Mouse (Mus musculus): ENCODE measurements around the gene Nelfcd. TPM values are rescaled to one million over a fixed set of nuclear protein-coding genes. Genes with fewer than 3 reads are reported as not detected.

Gene Nelfcd
- polyA plus RNA-seq, 1 experiment from 2014 or later = 75.2 TPM

GRCm38 (mm10) chr2:174415001-174415730, 438 bp upstream of the Nelfcd start:
- Histone ChIP-seq H3K4me1 (replicated peaks) (peaks cover 45% of the 10 kb centered on the region), H3K9me3 (replicated peaks) (no peaks in the 10 kb centered on the region), H3K27me3 (no peaks in the 10 kb centered on the region; the same call in 1 of the 2 replicates), H3K4me3 (replicated peaks) (peak overlapping the region; percentile 94), H3K36me3 (peaks cover 24% of the 10 kb centered on the region), H3K9ac (no peak overlapping the region), H3K4me2 (peak overlapping the region; percentile 43), H3K27ac (no peak overlapping the region)
- WGBS (ENCODE audit: insufficient replicate concordance) = 33% methylated on average over 18 of the region's 18 CpGs
- no peak for ATAC-seq (ENCODE audit: low read depth)
- DNase-seq = no peak

DNA sequence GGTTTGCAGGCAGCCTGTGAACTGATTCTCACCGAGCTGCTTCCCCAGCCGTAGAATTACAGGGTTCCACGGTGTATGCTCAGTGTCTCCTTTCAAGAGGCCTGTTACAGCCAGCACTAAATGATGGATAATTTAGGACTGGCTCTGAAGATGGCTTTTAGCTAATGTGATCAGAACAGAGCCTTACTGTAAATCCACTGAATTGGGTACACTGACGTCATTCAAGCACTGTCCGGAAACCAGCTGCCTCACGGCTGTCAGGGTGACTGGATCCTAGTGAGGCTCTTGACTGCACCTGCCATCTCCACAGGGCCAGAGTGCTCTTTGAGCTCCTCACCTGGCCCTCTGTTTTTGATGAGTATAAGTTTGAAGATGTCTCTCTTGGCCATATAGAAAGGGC, 5.5 kb downstream of the Nelfcd start:
- H3K4me2 ChIP-seq = no peak overlapping the region
- 81% methylated on average over 6 of the region's 6 CpGs for WGBS (ENCODE audit: insufficient replicate concordance)
- H3K9ac ChIP-seq = no peak overlapping the region
- no peaks in the 10 kb centered on the region for H3K9me3 ChIP-seq (replicated peaks)
- H3K27ac ChIP-seq = no peak overlapping the region
- DNase-seq (no peak), ATAC-seq (ENCODE audit: low read depth) (no peak)
- H3K4me3 ChIP-seq (replicated peaks) = no peak overlapping the region
- H3K4me1 ChIP-seq (replicated peaks) = peaks cover 26% of the 10 kb centered on the region
- no peaks in the 10 kb centered on the region for H3K27me3 ChIP-seq
- H3K36me3 ChIP-seq = peaks cover 83% of the 10 kb centered on the region

DNA sequence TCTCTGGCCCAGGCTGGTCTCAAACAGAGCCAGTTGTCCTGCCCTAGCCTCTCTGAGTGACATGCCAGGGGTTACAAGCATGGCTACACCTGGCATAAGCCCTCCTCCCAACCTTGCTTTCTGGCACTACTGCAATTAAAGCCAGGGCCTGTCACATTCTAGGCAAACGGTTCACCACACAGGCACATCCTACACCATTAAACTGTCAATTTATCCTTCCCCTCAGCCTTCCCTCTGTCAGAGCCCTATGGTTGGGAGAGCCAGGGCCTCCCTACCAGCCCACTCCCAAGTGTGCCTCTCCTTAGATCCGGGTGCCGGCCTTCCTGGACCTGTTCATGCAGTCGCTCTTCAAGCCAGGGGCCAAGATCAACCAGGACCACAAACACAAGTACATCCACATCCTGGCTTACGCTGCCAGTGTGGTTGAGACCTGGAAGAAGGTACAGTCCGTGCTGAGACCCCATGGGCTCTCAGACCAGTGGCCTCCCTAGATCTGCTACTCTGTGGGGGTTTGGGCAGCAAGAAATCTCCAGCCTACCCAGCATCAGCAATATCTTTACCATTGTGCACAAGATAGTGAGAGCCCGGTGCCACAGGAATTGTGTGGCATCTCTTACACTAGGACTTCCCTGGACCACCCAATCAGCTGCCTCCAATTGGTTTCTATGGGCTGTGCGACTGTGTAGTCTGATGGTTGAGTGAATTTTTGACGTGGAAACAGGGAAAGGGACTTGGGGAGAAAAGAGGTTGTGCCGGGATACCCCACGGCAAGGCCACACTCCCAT, 8.9 kb downstream of the Nelfcd start:
- peaks cover 100% of the 10 kb centered on the region for H3K36me3 ChIP-seq
- H3K4me2 ChIP-seq = no peak overlapping the region
- no peak for DNase-seq
- no peaks in the 10 kb centered on the region for H3K4me1 ChIP-seq (replicated peaks)
- WGBS (ENCODE audit: insufficient replicate concordance) = 89% methylated on average over 11 of the region's 11 CpGs
- H3K27ac ChIP-seq = no peak overlapping the region
- no peak overlapping the region for H3K4me3 ChIP-seq (replicated peaks)
- H3K9ac ChIP-seq = no peak overlapping the region
- no peaks in the 10 kb centered on the region for H3K27me3 ChIP-seq
- no peak for ATAC-seq (ENCODE audit: low read depth)
- H3K9me3 ChIP-seq (replicated peaks) = no peaks in the 10 kb centered on the region

- Histone ChIP-seq H3K4me2 (no peak overlapping the region), H3K36me3 (peaks cover 88% of the 10 kb centered on the region), H3K4me3 (replicated peaks) (no peak overlapping the region), H3K27ac (no peak overlapping the region), H3K9ac (no peak overlapping the region), H3K4me1 (replicated peaks) (no peaks in the 10 kb centered on the region), H3K27me3 (no peaks in the 10 kb centered on the region), H3K9me3 (replicated peaks) (no peaks in the 10 kb centered on the region)
- no peak for ATAC-seq (ENCODE audit: low read depth)
- no peak for DNase-seq
- WGBS (ENCODE audit: insufficient replicate concordance) = 91% methylated on average over 12 of the region's 12 CpGs
These were observed 11.3 kb downstream of the Nelfcd start for GRCm38 (mm10) chr2:174426856-174427255.

GRCm38 (mm10) chr2:174428076-174428835, 12.7 kb downstream of the Nelfcd start:
- 84% methylated on average over 18 of the region's 18 CpGs for WGBS (ENCODE audit: insufficient replicate concordance)
- Histone ChIP-seq H3K4me2 (no peak overlapping the region), H3K27me3 (no peaks in the 10 kb centered on the region), H3K27ac (no peak overlapping the region), H3K9ac (no peak overlapping the region), H3K4me1 (replicated peaks) (no peaks in the 10 kb centered on the region), H3K36me3 (peaks cover 83% of the 10 kb centered on the region), H3K4me3 (replicated peaks) (no peak overlapping the region), H3K9me3 (replicated peaks) (no peaks in the 10 kb centered on the region)
- ATAC-seq (ENCODE audit: low read depth) (no peak), DNase-seq (no peak)

DNA sequence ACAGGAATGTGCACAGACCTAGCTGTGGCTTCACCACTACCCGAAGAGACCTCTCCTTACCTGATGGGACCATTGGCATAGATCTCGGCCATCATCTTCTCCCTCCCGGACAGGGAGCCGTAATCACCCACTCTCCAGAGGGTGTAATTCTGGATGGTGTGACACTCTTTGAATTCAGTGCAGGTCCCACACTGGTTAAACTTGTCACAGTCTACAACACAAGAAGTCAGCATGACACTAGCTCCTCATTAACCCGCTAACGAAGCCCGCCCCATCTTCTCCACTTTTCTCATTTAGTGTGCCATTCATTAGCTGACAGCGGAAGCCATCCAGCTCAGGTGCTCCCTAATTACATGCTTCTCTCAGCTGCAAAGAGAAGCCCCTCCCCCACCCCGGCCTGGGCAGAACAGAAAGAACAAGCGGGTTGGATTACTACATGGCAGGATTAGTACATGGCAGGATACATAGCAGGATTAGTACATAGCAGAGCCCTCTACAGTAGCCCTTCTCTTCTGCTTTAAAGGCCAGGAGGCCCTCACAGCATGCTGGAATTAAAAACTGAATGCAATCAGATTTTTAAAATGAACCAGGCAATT, 13.5 kb downstream of the Nelfcd start:
- Histone ChIP-seq H3K4me3 (replicated peaks) (no peak overlapping the region), H3K36me3 (peaks cover 80% of the 10 kb centered on the region), H3K27ac (no peak overlapping the region), H3K4me2 (no peak overlapping the region), H3K9ac (no peak overlapping the region), H3K27me3 (no peaks in the 10 kb centered on the region), H3K4me1 (replicated peaks) (no peaks in the 10 kb centered on the region), H3K9me3 (replicated peaks) (no peaks in the 10 kb centered on the region)
- 86% methylated on average over 10 of the region's 10 CpGs for WGBS (ENCODE audit: insufficient replicate concordance)
- ATAC-seq (ENCODE audit: low read depth) (no peak), DNase-seq (no peak)

GRCm38 (mm10) chr2:174434943-174435342, 19.3 kb downstream of the Nelfcd start:
- Histone ChIP-seq H3K4me1 (replicated peaks) (peaks cover 50% of the 10 kb centered on the region), H3K27ac (no peak overlapping the region), H3K4me2 (no peak overlapping the region), H3K27me3 (no peaks in the 10 kb centered on the region), H3K9ac (no peak overlapping the region), H3K9me3 (replicated peaks) (no peaks in the 10 kb centered on the region), H3K4me3 (replicated peaks) (no peak overlapping the region), H3K36me3 (peaks cover 44% of the 10 kb centered on the region)
- 86% methylated on average over 9 of the region's 9 CpGs for WGBS (ENCODE audit: insufficient replicate concordance)
- no peak for DNase-seq
- ATAC-seq (ENCODE audit: low read depth) = no peak

- H3K27me3 ChIP-seq = no peaks in the 10 kb centered on the region
- no peak overlapping the region for H3K4me2 ChIP-seq
- H3K9me3 ChIP-seq (replicated peaks) = no peaks in the 10 kb centered on the region
- ATAC-seq (ENCODE audit: low read depth) = no peak
- 73% methylated on average over 26 of the region's 26 CpGs for WGBS (ENCODE audit: insufficient replicate concordance)
- H3K9ac ChIP-seq = no peak overlapping the region
- no peak overlapping the region for H3K27ac ChIP-seq
- H3K4me1 ChIP-seq (replicated peaks) = peaks cover 55% of the 10 kb centered on the region
- DNase-seq = no peak
- H3K36me3 ChIP-seq = peaks cover 34% of the 10 kb centered on the region
- H3K4me3 ChIP-seq (replicated peaks) = no peak overlapping the region
These were observed 20.6 kb downstream of the Nelfcd start for GRCm38 (mm10) chr2:174436076-174436701.

GRCm38 (mm10) chr2:174436916-174437696, 21.5 kb downstream of the Nelfcd start:
- 79% methylated on average over 7 of the region's 7 CpGs for WGBS (ENCODE audit: insufficient replicate concordance)
- ATAC-seq (ENCODE audit: low read depth) (no peak), DNase-seq (no peak)
- H3K36me3 ChIP-seq = peaks cover 34% of the 10 kb centered on the region
- no peaks in the 10 kb centered on the region for H3K27me3 ChIP-seq
- H3K9ac ChIP-seq = peak overlapping the region; percentile 79; the same call in 1 of the 2 replicates
- peak overlapping the region; percentile 93 for H3K4me2 ChIP-seq
- peak overlapping the region; percentile 71; the same call in 1 of the 2 replicates for H3K4me3 ChIP-seq (replicated peaks)
- H3K27ac ChIP-seq = peak overlapping the region; percentile 68
- H3K9me3 ChIP-seq (replicated peaks) = no peaks in the 10 kb centered on the region
- peaks cover 63% of the 10 kb centered on the region for H3K4me1 ChIP-seq (replicated peaks)

GRCm38 (mm10) chr2:174437697-174437982, 22.0 kb downstream of the Nelfcd start:
- peak overlapping the region; percentile 68 for H3K27ac ChIP-seq
- H3K4me2 ChIP-seq = peak overlapping the region; percentile 93
- no peaks in the 10 kb centered on the region for H3K9me3 ChIP-seq (replicated peaks)
- H3K4me3 ChIP-seq (replicated peaks) = peak overlapping the region; percentile 71
- no peak for ATAC-seq (ENCODE audit: low read depth)
- no peaks in the 10 kb centered on the region for H3K27me3 ChIP-seq
- 78% methylated on average over 4 of the region's 4 CpGs for WGBS (ENCODE audit: insufficient replicate concordance)
- H3K9ac ChIP-seq = peak overlapping the region; percentile 79
- peaks cover 63% of the 10 kb centered on the region for H3K4me1 ChIP-seq (replicated peaks)
- DNase-seq = no peak
- H3K36me3 ChIP-seq = peaks cover 30% of the 10 kb centered on the region

All from liver, embryonic 13.5 days (tissue).